Mouse (Mus musculus): ENCODE measurements around the gene Wasf1.

Gene Wasf1

DNA sequence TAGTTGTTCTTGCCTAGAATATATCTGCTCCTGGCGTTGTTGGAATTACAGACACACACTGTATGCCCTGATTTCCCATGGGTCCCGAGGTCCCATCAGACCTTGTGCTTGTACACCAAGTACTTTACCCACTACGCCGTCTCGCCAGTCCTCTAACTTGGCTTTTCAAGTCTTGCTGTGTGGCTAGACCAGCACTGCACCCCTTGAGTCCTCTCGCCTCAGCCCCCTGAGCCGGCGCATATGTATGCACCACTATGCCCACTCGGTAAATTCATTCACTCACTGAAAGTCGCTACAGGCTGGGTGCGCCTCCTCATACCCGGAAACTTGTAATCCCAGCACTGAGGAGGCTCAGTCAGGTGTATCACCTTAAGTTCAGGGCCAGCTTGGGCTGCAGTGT, 12.5 kb downstream of the Wasf1 start:
- DNase-seq (ENCODE audit: low spot score in 2 of 2), result no peak

DNA sequence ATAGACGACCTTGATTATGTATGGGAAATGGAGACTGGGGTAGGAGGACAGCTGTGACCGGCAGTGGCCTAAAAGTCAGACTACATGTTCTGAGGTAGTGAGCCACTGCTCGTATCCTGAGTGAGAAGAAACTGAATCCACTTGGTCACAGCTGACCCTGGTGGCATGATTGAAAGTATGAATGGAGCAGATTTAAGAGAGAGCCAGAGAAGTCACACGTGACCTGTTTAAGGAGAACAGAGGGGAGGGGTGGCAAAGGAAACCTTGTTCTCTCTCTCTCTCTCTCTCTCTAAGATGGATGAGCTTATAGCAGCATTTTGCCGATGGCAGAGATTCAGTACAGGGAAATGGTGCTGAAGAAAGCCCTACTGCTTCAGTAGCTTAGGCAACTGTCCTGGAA, 13.4 kb downstream of the Wasf1 start:
- no peak for DNase-seq (ENCODE audit: low spot score in 2 of 2)

DNA sequence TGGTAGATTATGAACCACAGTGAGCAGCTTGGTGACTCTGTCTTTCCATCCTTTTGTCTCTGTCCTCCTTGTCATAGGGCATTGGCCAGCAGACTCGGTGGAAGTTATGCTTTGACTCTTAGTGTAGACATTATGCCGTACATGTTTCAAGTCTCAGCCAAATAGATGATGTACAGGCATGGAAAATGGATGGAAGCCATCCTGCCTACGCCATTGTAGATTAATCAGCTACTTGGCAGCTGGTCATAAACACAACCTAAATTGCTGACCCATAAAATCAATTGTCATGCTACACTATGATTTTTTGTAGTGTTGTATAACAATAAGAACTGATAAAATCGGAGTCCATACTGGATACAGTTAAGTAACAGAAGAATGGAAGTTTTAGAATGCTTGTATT, 18.5 kb downstream of the Wasf1 start:
- no peak for DNase-seq (ENCODE audit: low spot score in 2 of 2)

DNA sequence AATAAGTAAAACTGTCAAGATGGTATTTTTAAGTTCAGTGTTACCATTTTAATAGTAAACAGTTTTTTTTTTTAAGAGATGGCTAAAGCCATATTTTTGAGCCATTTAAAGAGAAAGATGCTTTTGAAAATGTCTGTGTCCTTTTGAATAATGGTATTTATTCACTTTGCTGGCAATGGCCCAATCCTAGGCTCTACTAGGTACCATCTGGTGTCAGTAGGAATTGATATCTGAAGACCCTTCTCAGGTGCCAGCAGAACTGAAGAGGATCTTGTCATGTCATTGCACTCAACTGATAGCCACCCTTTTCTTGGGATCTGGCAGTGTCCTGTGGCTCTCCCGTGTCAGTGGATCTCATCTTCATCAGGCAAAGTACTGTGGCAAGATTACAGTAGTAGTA, 22.9 kb downstream of the Wasf1 start:
- DNase-seq (ENCODE audit: low spot score in 2 of 2), result no peak

DNA sequence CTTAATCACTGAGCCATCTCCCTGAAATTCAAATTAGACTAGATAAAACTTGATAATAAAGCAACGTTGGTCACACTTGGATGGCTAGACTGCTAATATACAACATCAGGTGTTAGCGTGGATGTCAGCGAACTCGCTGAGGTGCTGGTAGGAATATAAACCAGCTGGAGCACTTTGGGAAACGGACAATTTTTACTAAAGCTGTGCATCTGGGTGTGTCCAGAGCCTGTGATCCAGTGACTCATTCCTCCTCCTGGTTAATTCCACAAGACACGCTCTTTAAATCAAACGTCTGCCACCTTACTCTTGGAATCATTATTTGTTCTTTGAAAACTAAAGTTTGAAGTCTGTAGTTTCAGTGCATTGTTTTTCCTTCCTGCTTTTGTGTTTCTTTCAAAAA, 23.5 kb downstream of the Wasf1 start:
- DNase-seq (ENCODE audit: low spot score in 2 of 2), result no peak

DNA sequence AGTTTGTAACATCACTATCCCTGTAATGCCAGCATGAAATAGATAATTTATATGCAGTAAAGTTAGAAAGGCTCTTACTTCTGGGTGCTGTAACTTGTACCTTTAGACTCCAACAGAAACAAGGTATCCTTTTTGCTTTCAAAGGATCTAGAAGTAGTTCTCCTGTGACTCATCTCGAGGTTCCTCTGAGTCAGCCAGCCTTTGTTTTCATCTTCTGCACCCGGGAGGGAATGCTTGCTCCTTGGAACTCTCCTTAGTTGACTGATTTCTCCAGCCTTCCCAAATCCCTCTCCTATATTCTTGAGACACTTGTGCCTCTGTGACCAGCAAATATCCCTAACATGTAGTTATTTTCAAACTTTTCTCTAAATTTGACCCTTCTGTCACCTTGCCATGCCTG, 25.3 kb downstream of the Wasf1 start:
- no peak for DNase-seq (ENCODE audit: low spot score in 2 of 2)

DNA sequence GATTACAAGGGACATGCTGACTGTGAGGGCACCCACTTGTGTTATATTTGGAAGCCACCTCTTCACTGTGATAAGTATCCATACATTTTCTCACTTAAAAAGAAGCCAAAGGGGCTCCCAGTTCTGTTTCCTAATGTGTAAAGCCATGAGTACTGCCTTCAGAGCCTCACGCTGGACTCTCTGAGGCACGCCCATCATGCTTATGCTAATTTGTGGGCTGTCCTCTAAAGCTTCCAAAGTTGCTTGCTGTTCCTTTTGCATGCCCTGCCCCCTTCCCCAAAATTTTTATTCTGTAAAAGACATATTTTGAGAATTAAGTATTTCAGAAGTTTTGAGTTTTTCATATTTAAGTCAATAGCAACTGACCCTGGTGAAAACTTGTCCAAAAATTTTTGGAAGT, 27.5 kb downstream of the Wasf1 start:
- DNase-seq (ENCODE audit: low spot score in 2 of 2), result no peak

DNA sequence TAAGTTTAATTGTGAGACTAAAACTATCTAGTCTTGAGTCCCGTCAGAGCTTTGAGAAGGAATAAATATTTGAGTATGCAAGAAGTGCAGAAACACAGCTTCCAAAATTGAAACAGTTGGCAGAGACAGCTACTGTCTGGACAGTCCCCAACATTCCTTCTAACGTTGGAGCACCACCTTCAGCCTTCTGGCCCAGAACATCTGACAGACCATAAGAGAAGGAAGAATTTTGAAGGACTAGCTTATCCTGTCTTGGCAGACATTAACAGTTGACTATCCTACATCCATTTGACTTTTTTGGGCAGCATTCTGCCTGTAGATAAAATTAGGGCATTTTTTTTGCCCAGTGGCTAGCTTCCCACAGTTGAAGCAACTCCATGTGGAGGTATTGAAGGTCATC, 32.0 kb downstream of the Wasf1 start:
- DNase-seq (ENCODE audit: low spot score in 2 of 2), result no peak

DNA sequence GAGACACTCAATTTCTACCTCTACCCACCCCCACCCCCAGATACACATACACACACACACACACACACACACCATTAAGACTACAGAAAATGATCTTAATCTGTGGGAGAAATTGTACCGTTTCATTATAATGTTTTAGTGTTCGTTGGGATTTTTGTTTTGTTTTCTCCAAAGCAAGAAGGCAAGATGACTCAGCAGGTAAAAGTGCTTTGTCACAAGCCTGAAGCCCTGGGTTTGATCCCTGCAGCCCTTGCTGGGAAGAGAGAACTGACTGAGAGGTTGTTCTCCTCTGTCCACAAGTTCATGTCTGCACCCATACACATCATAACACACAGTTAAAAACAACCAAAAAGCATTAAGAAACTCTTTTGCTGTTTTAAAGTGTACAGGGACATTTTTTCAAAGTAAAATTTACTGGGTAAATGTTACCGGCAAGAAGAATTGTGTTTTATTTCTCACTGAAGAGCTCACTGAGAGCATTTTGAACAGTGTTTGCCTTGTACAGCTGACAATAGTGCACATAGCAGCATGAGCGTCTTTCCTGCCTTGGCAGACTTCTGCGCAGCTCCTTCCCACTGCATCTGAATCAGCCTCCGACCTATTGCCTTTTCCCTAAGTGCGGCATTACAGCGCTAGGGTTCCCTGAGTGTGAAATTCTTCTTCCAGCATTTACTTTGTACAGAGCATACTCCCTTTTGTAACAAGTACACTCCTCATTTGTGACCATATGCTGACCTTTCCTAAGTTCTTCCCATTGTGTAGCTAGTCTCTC, 35.6 kb downstream of the Wasf1 start:
- no peak for DNase-seq (ENCODE audit: low spot score in 2 of 2)

DNA sequence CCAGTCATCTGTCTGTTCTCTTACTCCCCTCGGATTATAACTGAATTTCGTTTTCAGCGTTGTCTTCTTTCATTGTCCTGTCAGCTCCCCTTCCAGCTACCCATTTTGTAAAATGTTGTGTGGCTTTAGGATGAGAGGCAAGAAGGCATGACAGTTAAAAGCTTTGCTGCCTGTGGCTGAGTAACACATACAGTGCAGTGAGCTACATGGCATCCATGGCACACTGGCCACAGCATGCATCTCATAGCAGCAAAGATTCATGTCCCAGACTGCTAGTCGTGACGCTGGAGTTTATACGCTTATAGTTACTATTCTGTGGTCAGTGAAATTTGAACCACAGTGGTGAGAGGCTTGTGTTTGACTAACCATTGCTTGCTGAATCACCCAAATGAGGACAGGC, 36.2 kb downstream of the Wasf1 start:
- DNase-seq (ENCODE audit: low spot score in 2 of 2), result no peak

DNA sequence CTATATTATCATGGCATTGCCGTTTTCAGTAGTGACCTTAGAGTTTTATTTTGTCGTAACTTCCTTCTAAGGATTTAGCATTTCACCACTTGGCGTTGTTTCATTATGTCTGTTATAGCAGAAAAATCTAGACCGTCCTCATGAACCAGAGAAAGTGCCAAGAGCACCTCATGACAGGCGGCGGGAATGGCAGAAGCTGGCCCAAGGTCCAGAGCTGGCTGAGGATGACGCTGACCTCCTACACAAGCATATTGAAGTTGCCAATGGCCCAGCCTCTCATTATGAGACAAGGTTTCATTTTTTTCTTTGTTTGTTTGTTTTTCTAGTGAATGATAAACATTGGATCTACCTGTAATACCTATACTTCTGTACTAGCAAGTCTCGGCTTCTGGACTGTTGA, 49.7 kb downstream of the Wasf1 start:
- no peak for DNase-seq (ENCODE audit: low spot score in 2 of 2)

DNA sequence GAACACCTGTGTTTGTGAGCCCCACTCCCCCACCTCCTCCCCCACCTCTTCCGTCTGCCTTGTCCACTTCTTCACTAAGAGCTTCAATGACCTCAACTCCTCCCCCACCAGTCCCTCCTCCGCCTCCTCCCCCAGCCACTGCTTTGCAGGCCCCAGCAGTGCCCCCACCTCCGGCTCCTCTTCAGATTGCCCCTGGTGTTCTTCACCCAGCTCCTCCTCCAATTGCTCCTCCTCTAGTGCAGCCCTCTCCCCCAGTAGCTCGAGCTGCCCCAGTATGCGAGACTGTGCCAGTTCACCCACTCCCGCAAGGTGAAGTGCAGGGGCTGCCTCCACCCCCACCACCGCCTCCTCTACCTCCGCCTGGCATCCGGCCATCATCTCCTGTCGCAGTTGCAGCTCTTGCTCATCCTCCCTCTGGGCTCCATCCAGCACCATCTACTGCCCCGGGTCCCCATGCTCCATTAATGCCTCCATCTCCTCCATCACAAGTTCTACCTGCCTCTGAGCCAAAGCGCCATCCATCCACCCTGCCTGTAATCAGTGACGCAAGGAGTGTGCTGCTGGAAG, 53.0 kb downstream of the Wasf1 start:
- no peak for DNase-seq (ENCODE audit: low spot score in 2 of 2)

DNA sequence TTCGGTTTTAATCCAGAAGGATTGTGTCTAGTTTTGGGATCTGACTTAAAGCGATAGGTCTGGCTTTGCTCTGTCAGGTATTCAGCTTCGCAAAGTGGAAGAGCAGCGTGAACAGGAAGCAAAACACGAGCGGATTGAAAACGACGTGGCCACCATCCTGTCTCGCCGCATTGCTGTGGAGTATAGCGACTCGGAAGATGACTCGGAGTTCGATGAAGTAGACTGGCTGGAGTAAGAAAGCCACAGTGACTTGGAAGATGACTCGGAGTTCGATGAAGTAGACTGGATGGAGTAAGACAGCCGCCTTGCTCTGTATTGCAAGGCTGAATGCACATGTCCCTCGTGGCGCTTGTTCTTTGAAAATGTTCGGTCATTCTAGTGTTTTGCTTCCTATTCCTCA, 54.3 kb downstream of the Wasf1 start:
- no peak for DNase-seq (ENCODE audit: low spot score in 2 of 2)

DNA sequence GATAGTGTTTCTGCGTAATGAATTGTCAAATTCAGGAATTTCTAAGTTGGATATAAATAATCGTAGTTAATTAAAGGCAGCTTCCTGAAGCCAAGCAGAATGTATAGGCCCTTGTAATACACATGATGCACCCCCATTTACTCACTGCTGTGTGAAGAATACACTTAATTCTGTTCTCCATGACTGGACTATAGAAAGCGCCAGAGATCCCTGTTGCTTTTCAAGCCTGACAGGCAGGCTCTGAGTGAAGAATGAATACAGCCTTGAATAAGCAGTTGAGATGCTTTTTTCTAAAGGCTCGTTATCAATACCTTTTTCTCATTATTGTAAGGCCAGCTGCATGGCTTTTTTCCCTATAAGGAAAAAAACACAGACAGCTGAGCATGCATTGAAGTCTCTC, 59.4 kb downstream of the Wasf1 start:
- no peak for DNase-seq (ENCODE audit: low spot score in 2 of 2)

DNA sequence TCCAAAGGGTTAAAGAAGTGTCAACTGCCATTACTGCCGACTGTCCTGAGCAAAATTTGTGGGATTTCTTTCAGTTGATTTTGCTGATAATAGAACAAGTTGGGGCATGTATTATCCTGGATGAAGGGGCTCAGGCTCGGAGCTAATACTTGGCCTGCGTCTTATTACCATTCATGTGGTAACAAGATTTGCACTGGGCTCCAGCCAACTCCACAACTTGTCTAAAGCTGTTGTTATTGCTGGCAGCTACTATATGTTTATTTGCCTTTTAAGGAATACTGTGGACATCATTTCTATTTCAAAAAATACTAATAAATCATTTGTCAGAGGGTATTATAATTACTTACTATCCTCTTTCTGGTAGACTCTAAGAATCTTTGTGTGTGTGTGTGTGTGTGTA, 66.9 kb downstream of the Wasf1 start:
- DNase-seq (ENCODE audit: low spot score in 2 of 2), result no peak

DNA sequence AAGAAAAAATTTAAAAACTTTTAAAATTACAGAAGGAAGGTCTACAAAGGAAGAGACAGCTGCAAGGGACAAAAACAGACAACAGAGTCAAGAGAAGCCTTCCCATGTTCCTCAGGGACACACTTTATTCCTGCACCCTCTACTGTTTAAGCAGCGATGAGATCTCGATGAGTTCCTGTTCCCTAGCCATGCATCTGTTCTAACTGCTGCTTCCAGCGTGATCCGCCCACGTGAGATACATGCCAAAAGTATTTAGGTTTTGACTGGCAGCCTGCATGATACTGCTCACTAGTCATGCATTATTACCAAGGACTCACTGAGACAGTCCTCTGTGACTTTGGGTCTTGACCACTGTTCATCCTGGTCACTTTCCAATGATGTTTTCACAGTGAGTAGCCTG, 72.9 kb downstream of the Wasf1 start:
- no peak for DNase-seq (ENCODE audit: low spot score in 2 of 2)

DNA sequence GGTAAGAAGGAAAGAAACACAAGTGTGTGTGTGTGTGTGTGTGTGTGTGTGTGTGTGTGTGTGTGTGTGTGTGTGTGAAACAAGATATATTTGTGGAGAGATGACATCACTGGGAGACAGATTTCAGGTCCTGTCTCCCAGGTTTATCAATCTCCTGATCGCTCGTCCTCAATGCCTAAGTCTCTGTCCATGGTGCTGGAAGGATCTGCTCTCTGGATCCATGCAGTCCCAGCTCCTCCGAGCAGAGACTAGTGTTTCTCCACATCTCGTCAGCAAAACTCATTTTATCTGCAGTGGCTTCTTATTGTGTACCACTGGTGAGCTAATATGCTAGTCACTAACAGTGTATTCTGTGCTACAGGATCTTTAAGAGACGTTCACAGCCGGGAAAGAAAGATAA, 78.1 kb downstream of the Wasf1 start:
- DNase-seq (ENCODE audit: low spot score in 2 of 2), result no peak

DNA sequence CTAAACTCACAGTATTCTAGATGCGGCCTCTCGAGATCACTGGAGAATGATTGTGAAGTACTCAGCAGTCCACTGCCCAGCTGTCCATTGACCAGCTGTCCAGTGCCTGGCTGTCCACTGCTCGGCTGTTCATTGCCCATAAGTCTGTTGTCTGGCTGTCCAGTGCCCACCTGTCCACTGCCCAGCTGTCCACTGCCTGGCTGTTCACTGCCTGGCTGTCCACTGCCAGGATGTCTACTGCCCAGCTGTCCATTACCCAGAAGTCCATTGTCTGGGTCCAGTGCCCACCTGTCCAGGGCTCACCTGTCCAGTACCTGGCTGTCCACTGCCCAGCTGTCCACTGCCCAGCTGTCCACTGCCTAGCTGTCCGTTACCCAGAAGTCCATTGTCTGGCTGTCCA, 78.7 kb downstream of the Wasf1 start:
- DNase-seq (ENCODE audit: low spot score in 2 of 2), result no peak

DNA sequence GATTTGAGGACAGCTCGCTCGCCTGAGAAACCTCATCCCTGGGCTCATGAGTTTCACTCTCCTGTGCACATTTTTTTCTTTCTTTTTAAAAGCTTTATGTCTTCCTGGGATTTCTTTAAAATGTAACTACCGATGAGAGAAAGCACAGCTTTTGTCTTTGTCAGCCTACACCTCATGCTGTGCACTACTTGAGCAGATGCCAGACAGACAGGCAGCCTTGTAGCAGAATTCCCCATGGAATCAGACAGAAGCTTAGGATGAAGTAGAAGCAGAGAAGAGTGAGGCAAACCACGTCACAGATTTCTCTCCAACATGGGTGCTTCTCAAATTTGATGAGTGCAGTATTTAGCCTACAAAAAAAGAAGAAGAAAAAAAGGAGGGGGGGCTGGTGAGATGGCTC, 81.3 kb downstream of the Wasf1 start:
- DNase-seq (ENCODE audit: low spot score in 2 of 2), result no peak

DNA sequence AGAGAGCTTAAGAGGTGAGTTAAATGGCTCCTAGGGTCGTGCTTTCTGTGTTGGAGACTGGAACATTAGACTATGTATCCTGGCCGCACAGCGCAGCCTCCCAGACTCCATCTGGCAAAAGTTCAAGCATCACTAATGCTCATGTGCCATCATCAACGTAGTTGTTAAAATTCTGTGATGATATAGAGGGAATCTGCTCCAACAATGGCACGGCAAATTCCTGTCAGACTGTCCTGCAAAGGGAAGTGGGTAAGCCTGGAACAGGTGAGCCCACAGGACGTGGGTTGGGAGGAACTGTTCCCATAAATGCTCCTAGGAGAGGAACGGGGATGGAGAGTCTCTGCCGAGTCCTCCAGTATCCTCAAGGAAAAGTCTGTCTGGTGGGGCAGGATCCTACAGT, 85.3 kb downstream of the Wasf1 start:
- DNase-seq (ENCODE audit: low spot score in 2 of 2), result no peak

DNA sequence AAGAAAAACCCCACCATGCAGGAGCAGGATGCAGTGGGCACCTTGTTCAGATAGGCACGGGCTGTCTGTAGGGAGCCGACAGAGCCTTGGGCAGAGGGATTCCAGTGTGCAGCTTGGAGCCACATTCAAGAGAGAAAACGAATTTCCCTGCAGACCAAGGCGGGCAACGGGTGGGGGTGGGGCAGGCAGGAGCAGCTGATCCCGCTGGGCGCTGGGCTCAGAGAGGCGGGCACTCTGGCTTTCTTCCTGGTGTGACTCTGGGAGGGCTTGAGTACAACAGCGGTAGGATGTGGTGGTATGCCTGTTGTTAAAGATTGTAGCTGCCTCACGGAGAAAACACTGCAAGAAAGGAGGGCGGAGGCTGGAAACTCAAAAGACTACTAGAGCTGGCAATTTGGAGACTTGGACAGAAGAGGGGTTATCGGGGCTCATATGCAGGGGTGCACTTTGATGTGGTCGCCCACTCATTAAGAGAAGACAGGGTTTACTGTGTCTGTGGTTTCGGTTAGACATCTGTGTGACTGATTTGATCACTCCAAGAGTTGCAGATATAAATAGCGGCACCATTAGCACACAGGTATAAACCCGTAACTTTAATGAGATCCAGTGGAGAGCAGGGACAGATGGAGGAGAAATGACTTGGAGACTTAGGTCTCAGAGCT, 86.2 kb downstream of the Wasf1 start:
- no peak for DNase-seq (ENCODE audit: low spot score in 2 of 2)

DNA sequence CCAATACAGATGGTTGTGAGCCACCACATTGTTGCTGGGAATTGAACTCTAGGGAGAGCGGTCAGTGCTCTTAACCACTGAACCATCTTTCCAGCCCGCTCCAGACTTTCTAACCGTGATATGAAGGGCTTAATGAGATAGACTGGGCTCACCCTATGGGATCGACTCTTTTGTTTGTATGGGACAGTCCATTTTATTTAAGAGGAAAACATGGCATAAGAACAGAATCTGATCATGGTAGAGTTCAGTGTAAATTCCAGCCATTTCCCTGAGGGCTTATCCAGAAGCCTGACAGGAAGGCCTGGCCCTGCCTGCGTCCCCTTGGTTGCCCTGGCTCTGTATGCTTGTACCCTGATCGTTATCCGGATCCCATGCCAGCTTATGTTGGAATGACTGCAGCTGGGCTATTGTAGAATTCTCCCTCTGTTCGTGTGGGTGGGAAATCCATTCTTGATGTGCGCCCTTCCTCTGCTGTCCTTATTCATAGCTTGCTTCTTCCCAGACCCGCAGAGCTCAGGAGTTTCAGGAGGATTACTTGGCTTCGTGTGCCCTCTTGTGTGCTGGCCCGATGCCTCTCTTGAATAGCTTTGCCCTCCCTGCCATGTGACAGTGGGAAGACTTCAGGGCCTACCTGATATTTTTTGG, 87.4 kb downstream of the Wasf1 start:
- DNase-seq (ENCODE audit: low spot score in 2 of 2), result no peak

DNA sequence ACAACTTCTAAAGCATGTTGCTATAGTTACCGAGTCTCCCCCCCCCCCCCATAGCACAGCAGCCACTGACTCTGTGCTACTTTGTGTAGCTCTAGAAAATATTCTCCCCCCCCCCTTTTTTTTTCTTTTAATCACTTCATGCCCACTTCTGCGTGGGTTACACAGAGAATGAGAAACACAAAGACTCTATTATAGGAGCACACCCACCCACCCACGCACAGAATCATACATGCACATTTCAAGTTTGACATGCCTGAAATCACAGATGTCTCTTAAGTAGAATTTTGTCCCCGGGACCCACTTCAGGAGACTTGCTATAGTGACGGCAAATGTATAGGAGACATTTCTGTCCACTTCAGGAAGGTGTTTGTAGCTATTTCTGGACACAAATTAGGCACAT, 88.0 kb downstream of the Wasf1 start:
- no peak for DNase-seq (ENCODE audit: low spot score in 2 of 2)
